Mouse (Mus musculus) E14TG2a.4 (cell line): ENCODE measurements at regions not wholly inside any gene's neighbourhood (a gene's known extent, or its start where the extent isn't known, plus 50 kb on each side); places are given as distances from the start of the nearest gene placed in this dataset.

Experiments used
- CTCF ChIP-seq: conservative IDR thresholded peaks from 2 replicates; pipeline ENCODE4 v1.5.1; 2014; ENCODE audit warnings: low read length
- NANOG ChIP-seq: IDR thresholded peaks from 2 replicates; pipeline ENCODE4 v1.6.1; 2014; ENCODE audit warnings: borderline replicate concordance, low read length, mixed read lengths

- TF ChIP-seq CTCF = no peak
- no peak for TF ChIP-seq NANOG
Measured at GRCm38 (mm10) chr3:110599175-110599853, 348.5 kb upstream of the Prmt6 start.
